Mouse (Mus musculus) lung, postnatal 36 days (tissue): ENCODE results near the gene Zswim8.
"Not testable (repeated sequence)": the region's sequence is repeated elsewhere in the genome, so short reads cannot be mapped to it uniquely, and the experiment has no call there.

Experiments
- DNase-seq: peaks from one replicate; pipeline ENCODE4 v3.0.0; 2022; ENCODE audit warnings: mixed read lengths

Zswim8 gene

DNA sequence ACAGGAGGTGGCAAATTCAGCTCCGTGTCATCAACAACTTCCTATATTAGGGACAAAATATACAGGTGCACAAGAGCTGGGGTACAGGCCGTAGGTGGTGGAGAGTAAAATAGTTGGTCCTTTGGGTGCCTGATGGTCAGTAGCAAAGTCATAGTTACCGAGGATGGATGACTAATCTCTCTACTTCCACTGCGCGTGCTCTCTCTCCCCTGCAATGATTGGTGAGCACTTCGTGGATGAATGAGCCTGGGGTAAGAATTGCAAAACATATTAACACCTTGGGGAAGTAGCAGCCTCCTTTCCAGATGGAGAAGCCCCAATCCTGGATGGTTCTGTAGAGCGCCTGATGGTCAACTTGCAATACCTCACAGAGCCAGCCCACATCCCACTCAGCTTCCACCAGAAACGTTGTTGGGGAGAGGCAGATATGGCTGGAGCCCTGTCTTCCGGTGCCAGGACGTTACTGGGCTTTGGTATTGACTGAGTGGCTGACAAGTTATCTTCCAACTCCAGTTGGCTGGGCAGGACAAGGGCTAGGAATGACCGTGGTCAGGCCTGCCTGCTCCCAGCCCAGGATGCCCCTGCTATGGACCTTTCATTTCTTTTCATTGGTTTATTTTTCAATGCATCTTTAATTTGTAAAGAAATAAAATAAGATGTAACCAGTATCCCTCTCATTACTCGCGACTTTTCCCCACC is 13.0 kb upstream of the Zswim8 start:
- DNase-seq: no peak

DNA sequence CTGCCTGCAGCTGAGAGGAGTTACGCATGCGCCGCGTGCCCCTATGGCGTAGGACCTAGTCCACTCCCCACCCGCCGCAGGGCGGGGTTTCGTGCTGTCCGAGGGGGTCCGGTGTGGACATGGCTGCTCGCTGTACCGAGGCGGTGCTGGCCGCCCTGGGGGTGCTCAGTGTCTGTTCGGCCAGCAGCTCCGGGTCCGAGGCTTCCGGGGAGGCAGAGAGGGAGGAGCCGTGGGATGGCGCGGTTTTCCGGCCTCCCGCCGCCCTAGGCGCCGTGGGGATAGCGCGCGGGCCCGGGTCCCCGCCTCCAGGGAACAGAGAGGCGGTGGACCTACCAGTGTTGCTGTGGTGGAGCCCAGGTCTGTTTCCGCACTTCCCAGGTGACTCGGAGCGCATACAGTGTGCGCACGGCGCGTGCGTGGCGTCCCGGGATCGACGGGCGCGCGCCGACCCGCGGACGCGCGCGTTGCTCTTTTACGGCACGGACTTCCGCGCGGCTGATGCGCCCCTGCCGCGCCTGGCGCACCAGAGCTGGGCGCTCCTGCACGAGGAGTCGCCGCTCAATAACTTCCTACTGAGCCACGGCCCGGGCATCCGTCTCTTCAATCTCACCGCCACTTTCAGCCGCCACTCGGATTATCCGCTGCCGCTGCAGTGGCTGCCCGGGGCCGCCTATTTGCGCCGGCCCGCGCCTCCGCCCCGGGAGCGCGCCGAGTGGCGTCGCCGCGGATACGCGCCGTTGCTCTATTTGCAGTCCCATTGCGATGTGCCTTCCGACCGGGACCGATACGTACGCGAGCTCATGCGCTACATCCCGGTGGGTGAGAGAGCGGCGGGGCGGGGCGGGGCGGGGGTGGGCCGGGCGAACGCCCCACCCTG is 12.2 kb upstream of the Zswim8 start, which contains the start of gene Fut11:
Fut11 (plus strand) TSS at position 85 of the 877 bp plus-strand sequence.
- DNase-seq: peak; percentile 91

- DNase-seq: peak; percentile 16
Observed at GRCm38 (mm10) chr14:20695761-20696520, 11.4 kb upstream of the Zswim8 start.

GRCm38 (mm10) chr14:20696986-20697385 is 10.4 kb upstream of the Zswim8 start:
- peak; percentile 75 for DNase-seq

- DNase-seq: no peak
Observed at GRCm38 (mm10) chr14:20698515-20698914, 8.8 kb upstream of the Zswim8 start.

DNA sequence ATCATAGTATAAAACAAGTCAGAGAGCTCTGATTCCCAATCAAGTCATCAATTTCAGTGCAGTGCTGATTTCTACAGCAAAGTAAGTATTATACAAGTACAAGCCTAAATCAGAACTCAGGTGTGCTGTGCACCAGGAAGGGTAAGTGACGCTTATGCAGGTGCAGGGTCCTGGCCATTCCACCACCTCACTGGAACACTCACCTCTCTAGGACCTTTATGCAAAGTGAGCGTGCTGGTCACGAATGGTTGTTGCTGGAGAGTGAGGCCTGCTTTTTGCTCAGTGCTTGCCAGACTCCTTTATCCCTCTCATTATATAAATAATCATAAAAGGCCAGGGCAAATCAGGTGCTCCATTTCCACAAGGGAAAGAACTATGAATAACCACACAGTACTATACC is 7.0 kb upstream of the Zswim8 start:
- DNase-seq: no peak

GRCm38 (mm10) chr14:20701554-20701953 is 5.8 kb upstream of the Zswim8 start:
- no peak for DNase-seq

- DNase-seq: no peak
Observed at GRCm38 (mm10) chr14:20702096-20702740, 5.1 kb upstream of the Zswim8 start.

- DNase-seq: peak; percentile 94
Observed at GRCm38 (mm10) chr14:20702741-20703381, 4.5 kb upstream of the Zswim8 start, which contains the start of gene Chchd1. TSS of gene Chchd1 (plus strand) at chr14:20703006.

DNA sequence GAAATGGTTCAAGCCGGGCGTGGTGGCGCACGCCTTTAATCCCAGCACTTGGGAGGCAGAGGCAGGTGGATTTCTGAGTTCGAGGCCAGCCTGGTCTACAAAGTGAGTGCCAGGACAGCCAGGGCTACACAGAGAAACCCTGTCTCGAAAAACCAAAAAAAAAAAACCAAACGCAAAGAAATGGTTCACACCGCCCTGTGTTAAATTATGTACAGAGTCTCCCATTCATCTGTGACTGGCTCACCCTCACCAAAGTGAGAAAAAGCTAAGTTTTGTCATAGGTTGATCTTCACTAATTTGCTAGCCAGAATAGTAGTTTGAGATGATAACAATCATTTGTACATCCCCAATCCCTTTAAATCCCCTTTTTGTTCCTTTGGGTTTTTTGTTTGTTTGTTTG is 3.9 kb upstream of the Zswim8 start:
- not testable (repeated sequence) for DNase-seq

- DNase-seq: no peak
Observed at GRCm38 (mm10) chr14:20708239-20708638, 887 bp downstream of the Zswim8 start.

GRCm38 (mm10) chr14:20713832-20714231 is 6.5 kb downstream of the Zswim8 start:
- DNase-seq: no peak

DNA sequence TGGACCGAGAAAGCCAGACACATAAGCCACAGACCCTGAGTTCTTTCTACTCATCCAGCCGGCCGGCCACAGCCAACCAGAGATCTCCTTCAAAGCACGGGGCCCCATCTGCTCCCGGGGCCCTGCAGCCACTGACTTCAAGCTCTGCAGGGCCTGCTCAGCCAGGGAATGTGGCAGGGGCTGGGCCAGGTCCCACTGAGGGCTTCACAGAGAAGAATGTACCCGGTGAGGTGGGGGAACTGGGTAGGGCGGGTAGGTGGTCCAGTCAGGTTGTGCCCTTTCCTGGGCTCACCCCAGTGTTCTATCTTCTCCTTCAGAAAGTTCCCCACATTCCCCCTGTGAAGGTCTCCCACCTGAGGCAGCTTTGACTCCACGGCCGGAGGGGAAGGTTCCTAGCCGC is 11.1 kb downstream of the Zswim8 start:
- no peak for DNase-seq

DNA sequence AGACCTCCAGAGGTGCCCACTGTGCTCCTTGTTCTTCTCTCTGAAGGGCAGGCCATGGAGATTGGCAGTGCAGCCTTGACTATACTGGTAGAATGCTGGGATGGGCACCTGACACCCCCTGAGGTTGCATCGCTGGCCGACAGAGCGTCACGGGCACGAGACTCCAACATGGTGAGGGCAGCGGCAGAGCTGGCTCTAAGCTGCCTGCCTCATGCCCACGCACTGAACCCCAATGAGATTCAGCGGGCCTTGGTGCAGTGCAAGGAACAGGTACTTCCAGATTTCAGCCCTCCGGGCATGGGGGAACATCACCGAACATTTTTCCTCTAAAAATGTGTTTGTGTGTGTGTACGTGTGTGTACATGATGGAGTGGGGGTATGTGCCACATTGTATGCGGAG is 12.4 kb downstream of the Zswim8 start:
- no peak for DNase-seq

DNA sequence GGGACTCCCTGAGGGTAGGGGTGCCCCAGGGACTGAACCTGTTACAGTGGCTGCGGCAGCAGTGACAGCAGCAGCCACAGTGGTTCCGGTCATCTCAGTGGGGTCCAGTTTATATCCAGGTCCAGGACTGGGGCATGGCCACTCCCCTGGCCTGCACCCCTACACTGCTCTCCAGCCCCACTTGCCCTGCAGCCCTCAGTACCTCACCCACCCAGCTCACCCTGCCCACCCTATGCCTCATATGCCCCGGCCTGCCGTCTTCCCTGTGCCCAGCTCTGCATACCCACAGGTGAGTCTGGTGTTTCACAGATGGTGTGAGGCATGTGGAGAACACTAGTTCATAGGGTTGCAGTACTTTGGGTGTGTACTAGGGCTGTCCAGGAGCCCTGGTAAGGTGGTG is 14.0 kb downstream of the Zswim8 start:
- DNase-seq: no peak

DNA sequence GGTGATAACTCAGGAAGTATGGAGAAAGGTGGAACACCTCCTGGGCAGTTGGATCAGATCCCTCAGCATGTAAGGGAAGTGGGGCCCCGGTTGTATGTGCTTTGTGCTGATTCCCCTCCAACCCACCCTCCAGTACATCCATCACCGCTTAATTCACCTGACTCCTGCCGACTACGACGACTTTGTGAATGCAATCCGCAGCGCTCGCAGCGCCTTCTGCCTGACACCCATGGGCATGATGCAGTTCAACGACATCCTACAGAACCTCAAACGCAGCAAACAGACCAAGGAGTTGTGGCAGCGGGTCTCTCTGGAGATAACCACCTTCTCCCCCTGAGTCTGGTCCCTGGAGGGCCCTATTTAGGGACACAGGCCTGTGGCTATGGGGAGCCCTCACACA is 15.7 kb downstream of the Zswim8 start:
- DNase-seq: no peak

DNA sequence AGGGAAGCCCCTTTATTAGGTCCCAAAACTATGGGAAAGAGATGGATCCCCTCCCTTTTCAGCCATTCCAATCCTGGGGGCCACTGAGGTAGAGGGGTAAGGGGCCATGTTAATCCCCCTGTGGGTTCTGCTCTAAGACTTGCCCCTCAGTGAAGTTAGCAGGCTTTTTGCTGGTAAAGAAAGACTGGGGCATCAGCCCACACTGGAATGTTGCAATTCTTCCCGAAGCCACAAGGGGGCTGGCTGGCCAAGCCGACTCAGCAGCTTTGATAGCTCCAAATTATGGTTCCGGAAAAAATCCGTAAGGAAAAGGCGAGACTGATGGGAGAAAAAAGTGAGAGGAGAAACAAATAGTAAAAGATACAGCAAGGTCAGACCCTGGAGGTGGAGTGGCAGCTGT is 16.7 kb downstream of the Zswim8 start:
- DNase-seq: peak; percentile 69

- no peak for DNase-seq
Observed at GRCm38 (mm10) chr14:20725660-20726339, 18.4 kb downstream of the Zswim8 start.

DNA sequence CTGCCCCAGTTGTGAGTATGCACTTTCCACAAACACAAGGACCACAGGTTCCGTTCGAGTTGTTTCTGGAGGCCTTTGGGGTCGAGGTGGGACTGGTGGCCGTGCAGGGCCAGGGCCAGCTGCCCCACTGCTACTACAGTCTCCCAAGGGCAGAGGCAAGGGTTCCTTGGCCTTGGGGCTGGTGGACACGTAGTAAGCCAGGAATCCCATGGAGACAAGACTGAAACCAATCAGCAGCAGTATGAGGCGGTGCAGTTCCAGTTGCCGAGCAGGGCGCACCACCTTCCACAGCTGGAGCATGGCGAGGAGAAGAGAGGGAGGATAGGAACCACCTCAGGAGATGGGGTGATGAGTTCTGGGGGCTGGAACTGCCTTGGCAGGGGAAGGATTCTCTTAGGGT is 22.5 kb downstream of the Zswim8 start:
- DNase-seq: no peak

GRCm38 (mm10) chr14:20730853-20731602 is 23.7 kb downstream of the Zswim8 start:
- DNase-seq: peak; percentile 29
